Mouse (Mus musculus) NIH3T3 (cell line): ENCODE measurements around the gene Arid3a.

Source experiments
- DNase-seq: peaks from one replicate; pipeline ENCODE4 v3.0.0-alpha.2; 2012; ENCODE audit warnings: low read depth

Arid3a gene

GRCm38 (mm10) chr10:79908167-79909091, 18.4 kb upstream of the Arid3a start, which contains the start of gene Med16:
Med16 (minus strand) TSS chr10:79908923.
- peak; percentile 99 for DNase-seq

DNA sequence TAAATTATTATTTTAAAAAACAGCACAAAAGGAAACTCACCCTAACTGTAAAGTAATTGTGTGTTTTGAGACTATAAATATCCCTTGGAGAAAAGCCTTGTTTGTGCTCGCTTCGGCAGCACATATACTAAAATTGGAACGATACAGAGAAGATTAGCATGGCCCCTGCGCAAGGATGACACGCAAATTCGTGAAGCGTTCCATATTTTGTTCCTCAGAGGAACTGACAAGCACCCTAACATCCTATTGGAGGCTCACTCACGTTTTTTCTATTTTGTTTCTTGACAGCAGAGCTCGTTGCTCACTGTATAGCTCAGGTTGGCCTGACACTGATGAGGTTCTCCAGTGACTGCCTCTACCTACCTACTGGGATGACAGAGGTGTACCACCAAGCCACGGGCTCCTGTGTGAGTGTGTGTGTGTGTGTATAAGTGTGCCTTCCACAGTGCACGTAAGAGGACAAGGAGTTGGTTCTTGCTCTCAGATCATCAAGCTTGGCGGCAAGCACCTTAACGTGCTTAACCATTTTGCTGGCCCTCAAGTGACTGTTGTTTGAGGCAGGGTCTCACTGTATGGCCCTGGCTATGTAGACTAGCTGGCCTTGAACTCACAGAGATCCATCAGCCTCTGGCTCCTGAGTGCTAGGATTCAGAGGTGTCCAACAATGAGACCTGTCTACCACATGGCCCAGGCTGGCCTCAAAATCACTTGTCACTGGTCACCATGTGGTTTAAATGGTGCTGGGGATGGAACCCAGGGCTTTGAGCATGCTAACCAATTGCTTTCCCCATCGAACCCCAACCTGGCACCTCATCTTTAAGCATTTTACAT, 17.5 kb upstream of the Arid3a start:
- DNase-seq: no peak

DNA sequence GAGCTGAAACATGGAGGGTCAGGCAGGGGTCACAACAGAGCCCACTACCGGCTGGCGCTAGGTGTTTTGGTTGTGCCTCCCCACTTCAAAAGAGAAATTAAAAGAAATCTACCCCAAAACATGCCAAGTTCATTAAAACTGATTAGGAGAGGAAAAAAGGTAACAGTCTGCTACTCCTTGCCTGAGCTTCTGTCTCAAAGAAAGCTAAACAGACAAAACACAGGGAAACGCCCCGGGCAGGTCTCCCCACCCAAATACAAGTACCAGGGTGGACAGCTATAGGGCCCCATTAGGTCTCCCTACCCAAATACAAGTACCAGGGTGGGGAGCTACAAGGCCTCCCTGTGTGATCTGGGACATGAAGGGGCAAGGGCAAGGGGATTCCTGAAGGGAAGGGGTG, 16.3 kb upstream of the Arid3a start, which contains the start of gene Gm26602:
Gene Gm26602 (plus strand): TSS at position 301 of the 400 bp plus-strand sequence.
- DNase-seq: no peak

GRCm38 (mm10) chr10:79912412-79912811, 14.4 kb upstream of the Arid3a start:
- DNase-seq: no peak

DNA sequence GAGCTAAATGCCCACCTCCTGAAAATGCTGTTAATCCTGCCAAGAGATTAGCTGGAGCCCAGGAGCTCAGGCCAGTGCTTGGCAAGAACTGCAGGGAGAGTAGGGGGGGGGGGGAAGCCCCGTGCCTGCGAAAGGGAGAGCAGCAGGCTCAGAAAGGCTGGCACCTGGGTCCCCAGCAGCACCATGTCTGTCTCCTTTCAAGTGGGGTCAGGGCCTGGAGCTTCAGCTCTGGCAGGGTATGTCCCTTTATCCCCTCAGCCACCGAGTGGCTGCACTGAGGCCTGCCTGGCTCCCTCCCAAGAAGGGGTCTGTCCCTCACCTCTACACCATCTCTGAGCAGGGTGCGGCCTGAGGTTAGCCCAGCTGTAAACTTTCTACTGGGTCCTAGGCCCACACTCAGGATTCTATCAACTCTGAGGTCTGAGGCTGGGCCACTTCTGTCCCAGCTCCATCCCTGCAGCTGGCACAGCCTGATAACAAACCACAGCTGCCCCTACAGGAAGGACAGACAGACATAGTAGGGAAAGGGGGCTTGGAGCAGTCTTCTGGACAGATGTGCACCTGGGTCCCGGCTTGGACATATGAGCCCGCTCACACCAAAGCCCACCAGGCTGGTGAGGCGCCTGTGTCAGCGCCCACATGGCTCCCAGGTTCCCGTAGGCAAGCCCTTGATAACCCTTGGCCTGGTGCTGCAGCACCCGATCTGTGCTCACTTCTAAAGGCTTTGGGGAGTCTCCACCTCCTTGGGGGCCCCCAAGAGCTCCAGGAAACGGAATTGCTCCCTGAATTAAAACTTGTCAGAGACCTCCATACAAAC, 12.5 kb upstream of the Arid3a start:
- no peak for DNase-seq

GRCm38 (mm10) chr10:79914948-79915596, 11.8 kb upstream of the Arid3a start:
- DNase-seq: no peak

GRCm38 (mm10) chr10:79916081-79916480, 10.8 kb upstream of the Arid3a start:
- DNase-seq: peak; percentile 39

GRCm38 (mm10) chr10:79916808-79917531, 9.9 kb upstream of the Arid3a start, which contains the start of gene Kiss1r:
Kiss1r (plus strand) TSS chr10:79916971.
- peak; percentile 90 for DNase-seq

GRCm38 (mm10) chr10:79917532-79918100, 9.2 kb upstream of the Arid3a start:
- no peak for DNase-seq

- no peak for DNase-seq
These were observed 8.4 kb upstream of the Arid3a start for GRCm38 (mm10) chr10:79918231-79919078.

DNA sequence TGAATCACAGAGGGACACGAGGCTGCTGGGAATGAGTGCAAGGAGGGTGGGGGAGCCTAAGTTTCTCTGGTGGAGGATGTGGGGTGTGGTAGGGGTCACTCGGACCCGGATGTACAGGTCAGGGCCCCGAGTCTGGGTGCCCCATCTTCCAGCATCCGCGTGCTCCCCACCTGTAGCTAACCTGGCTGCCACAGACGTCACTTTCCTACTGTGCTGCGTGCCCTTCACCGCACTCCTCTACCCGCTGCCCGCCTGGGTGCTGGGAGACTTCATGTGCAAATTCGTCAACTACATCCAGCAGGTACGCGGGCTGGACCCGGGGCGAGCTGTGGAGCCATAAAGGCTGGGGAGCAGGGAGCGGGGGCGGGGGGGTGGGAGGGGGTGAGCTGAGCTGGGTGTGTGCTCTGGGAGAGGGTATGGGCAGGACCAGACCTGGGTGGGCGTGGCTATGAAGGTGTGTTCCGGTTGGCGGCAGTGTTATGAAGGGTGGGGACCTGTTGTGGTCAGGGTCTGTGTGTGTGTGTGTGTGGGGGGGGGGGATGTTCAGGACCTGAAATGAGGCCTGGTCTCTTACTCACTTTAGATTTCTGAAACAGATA, 7.5 kb upstream of the Arid3a start:
- no peak for DNase-seq

DNA sequence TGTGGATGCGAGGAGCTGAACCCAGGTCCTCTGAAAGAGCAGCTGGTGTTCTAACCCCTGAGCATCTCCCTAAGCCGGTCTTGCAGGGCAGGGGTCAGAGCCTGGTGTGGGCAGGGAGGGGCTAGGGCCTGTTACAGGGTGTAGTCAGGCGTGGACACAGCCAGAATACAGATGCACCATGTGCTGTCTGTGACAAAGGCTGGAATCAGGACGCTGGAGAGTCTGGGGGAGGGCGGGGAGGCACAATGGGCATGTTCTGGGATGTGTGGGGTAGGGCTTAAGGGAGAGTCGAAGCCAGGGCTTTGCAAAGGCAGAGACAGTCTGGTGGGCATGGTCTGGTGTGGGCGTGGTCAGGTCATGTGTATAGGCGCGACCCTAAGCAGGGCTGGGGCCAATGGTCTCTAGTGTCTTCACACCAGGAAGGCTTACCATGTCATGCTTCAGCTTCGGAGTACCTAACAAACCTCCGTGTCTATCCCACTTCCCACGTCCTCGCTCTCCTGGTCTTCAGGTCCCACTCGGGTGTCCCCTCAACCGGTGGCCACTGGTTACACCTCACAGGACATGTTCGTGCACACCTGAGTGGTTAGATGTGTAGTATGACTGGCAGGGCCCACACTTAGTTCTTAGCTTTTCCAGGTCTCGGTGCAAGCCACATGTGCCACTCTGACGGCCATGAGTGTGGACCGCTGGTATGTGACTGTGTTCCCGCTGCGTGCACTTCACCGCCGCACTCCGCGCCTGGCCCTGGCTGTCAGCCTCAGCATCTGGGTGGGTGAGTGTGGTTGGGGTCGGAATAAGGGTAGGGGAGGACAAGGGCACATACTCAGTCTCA, 6.6 kb upstream of the Arid3a start:
- no peak for DNase-seq

DNA sequence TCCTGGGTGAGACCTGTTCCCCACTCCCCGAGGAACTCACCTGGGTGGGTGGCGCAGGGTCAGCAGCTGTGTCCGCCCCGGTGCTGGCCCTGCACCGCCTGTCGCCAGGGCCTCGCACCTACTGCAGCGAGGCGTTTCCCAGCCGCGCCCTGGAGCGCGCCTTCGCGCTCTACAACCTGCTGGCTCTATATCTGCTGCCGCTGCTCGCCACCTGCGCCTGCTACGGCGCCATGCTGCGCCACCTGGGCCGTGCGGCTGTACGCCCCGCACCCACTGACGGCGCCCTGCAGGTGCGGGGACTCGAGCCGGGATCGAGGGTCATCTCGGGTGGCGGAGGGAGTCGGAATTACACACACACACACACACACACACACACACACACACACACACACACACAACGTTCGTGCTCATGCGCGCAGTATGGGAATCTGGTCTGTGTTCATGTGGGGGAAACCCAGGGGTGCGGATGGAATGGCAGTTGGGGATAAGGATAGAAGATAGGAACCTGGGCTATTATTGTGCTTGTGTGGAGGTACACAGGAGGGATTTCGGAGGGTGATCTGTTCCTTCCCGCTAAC, 5.8 kb upstream of the Arid3a start, which contains the start of gene R3hdm4:
Gene R3hdm4 (minus strand): TSS at position 251 of the 578 bp plus-strand sequence.
- DNase-seq: no peak

GRCm38 (mm10) chr10:79921572-79921971, 5.3 kb upstream of the Arid3a start:
- DNase-seq: no peak

GRCm38 (mm10) chr10:79924998-79925784, 1.7 kb upstream of the Arid3a start:
- peak; percentile 96 for DNase-seq

DNA sequence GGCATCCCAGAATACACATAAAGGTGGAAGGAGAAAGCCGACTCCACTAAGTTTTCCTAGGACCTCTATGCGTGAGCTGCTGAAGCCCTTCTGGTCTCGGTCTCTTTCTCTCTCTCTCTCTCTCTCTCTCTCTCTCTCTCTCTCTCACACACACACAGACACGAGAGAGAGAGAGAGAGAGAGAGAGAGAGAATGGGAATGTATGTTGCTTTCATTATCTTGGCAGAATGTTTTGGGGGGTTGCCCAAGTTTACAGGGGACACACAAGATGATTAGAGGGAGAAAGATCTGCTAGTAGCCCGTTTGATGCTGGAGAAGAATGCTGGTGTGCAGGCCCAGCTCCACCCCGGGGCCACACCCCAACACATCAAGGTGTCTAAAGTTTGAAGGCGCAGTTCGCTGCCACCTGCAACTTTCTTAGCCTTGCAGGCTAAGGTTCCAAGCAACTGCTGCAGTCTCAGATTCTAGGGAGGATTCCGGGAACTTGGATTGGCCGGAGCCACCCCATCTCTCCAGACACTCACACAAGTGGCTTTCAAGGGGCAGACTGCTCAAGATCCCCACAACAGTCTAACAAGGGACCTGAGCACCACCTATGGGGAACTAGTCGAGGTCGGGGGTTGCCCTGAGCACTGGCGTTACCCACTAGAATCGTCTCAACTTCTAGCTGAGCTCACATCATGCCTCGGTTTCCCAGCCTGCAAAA, 905 bp upstream of the Arid3a start:
- peak; percentile 31 for DNase-seq
